In genomic region chr5:108368851-108369621, GRCm38 (mm10) we compare ENCODE assay signal across 8 mouse cellular contexts. TPM values are rescaled to one million over a fixed set of nuclear protein-coding genes. Genes with fewer than 3 reads are reported as not detected.
A peak's percentile ranks its signal among the peaks of the same experiment; 100 is the strongest.
DNase-seq lines count a peak whose midpoint lies in the region; ATAC-seq and TF ChIP-seq lines count a peak whose summit lies in the region.

No protein-coding gene starts in this region.

- no peak for TF ChIP-seq EP300 in liver, postnatal 0 days (IDR thresholded peaks at IDR 0.05; ENCODE audit: low read depth)

- ATAC-seq in liver, postnatal 0 days: no peak
- ATAC-seq in neural tube, embryonic 14.5 days (ENCODE audit: low read depth): peak; percentile 54; the same call in 1 of the 2 replicates

- intact Hi-C loops in heart, postnatal 10 days (cut with DNase I): no loop called here

- WGBS in bone marrow, adult 2 months: 1% methylated on average over 49 of the region's 49 CpGs
- WGBS in liver, postnatal 0 days (ENCODE audit: insufficient replicate concordance): 1% methylated on average over 49 of the region's 49 CpGs
- WGBS in neural tube, embryonic 14.5 days: under 1% methylated on average over 49 of the region's 49 CpGs

- peak overlapping the region; percentile 71 for H3K4me2 ChIP-seq in liver, postnatal 0 days (ENCODE audit: low read depth, low read length)
- peak overlapping the region; percentile 92 for H3K4me2 ChIP-seq in neural tube, embryonic 14.5 days (ENCODE audit: low read depth, low read length)

- no peaks in the 10 kb centered on the region for H3K9me3 ChIP-seq in E14TG2a.4 (ENCODE audit: low read length)
- no peaks in the 10 kb centered on the region for H3K9me3 ChIP-seq in liver, postnatal 0 days (ENCODE audit: low read length)
- no peaks in the 10 kb centered on the region for H3K9me3 ChIP-seq in neural tube, embryonic 14.5 days (ENCODE audit: control insufficient read depth, low read length)

- H3K36me3 ChIP-seq in E14TG2a.4 (ENCODE audit: insufficient read depth, low read length): no peaks in the 10 kb centered on the region
- no peaks in the 10 kb centered on the region for H3K36me3 ChIP-seq in liver, postnatal 0 days (replicated peaks; ENCODE audit: insufficient read depth, low read length)
- no peaks in the 10 kb centered on the region for H3K36me3 ChIP-seq in neural tube, embryonic 14.5 days (ENCODE audit: control insufficient read depth, insufficient read depth, low read length)

- no peak overlapping the region; the same call in 1 of the 2 replicates for H3K27ac ChIP-seq in bone marrow, adult 2 months (ENCODE audit: control insufficient read depth, insufficient read depth, low read depth, low read length, poor library complexity)
- no peak overlapping the region for H3K27ac ChIP-seq in embryonic fibroblast, embryonic 13.5 days (ENCODE audit: insufficient read depth, low read length)
- H3K27ac ChIP-seq in layer of hippocampus, adult 2 months: peak overlapping the region; percentile 95
- H3K27ac ChIP-seq in liver, postnatal 0 days (ENCODE audit: low read depth): no peak overlapping the region
- H3K27ac ChIP-seq in neural tube, embryonic 14.5 days (ENCODE audit: low read depth, low read length): no peak overlapping the region

- TF ChIP-seq POLR2A in bone marrow, adult 2 months (IDR thresholded peaks at IDR 0.05; ENCODE audit: borderline replicate concordance, control insufficient read depth, low read depth, low read length): no peak
- TF ChIP-seq POLR2A in embryonic fibroblast, embryonic 13.5 days (IDR thresholded peaks at IDR 0.05; ENCODE audit: low read depth, low read length): no peak

- no peak for TF ChIP-seq CTCF in E14TG2a.4 (conservative IDR thresholded peaks at IDR 0.05; ENCODE audit: low read length)
- TF ChIP-seq CTCF in bone marrow, adult 2 months (IDR thresholded peaks at IDR 0.05; ENCODE audit: control insufficient read depth, insufficient read depth, low read length): no peak
- TF ChIP-seq CTCF in embryonic fibroblast, embryonic 13.5 days (IDR thresholded peaks at IDR 0.05; ENCODE audit: borderline replicate concordance, insufficient read depth, low read length): no peak
- no peak for TF ChIP-seq CTCF in layer of hippocampus, adult 2 months (conservative IDR thresholded peaks at IDR 0.05)
- no peak for TF ChIP-seq CTCF in liver, postnatal 0 days (IDR thresholded peaks at IDR 0.05; ENCODE audit: low read depth)

- peak; percentile 24 to 36 for DNase-seq in heart, postnatal 10 days
- peak; percentile 79 to 89 for DNase-seq in layer of hippocampus, adult 2 months (ENCODE audit: low spot score in 2 of 2)
- no peak for DNase-seq in liver, postnatal 0 days
- no peak for DNase-seq in adipocyte (ENCODE audit: low spot score)

- H3K4me3 ChIP-seq in E14TG2a.4 (replicated peaks; ENCODE audit: low read length): peak overlapping the region; percentile 74
- peak overlapping the region; percentile 10 for H3K4me3 ChIP-seq in bone marrow, adult 2 months (replicated peaks; ENCODE audit: control insufficient read depth, low read depth, low read length)
- peak overlapping the region; percentile 52 for H3K4me3 ChIP-seq in embryonic fibroblast, embryonic 13.5 days (ENCODE audit: insufficient read depth, low read length)
- peak overlapping the region; percentile 77 for H3K4me3 ChIP-seq in layer of hippocampus, adult 2 months
- peak overlapping the region; percentile 46 for H3K4me3 ChIP-seq in liver, postnatal 0 days (ENCODE audit: low read depth, low read length)
- peak overlapping the region; percentile 59 for H3K4me3 ChIP-seq in neural tube, embryonic 14.5 days (ENCODE audit: low read depth, low read length)

- H3K9ac ChIP-seq in liver, postnatal 0 days (replicated peaks): no peak overlapping the region
- H3K9ac ChIP-seq in neural tube, embryonic 14.5 days (replicated peaks; ENCODE audit: low read depth, low read length): peak overlapping the region; percentile 71; the same call in 1 of the 2 replicates

- H3K4me1 ChIP-seq in E14TG2a.4 (replicated peaks; ENCODE audit: low read depth, low read length): peaks cover 37% of the 10 kb centered on the region
- no peaks in the 10 kb centered on the region for H3K4me1 ChIP-seq in bone marrow, adult 2 months (ENCODE audit: control insufficient read depth, insufficient read depth, low read length)
- peaks cover 3% of the 10 kb centered on the region; the same call in 1 of the 2 replicates for H3K4me1 ChIP-seq in embryonic fibroblast, embryonic 13.5 days (ENCODE audit: control insufficient read depth, insufficient read depth, low read length)
- peaks cover 21% of the 10 kb centered on the region for H3K4me1 ChIP-seq in liver, postnatal 0 days (ENCODE audit: insufficient read depth)
- peaks cover 15% of the 10 kb centered on the region for H3K4me1 ChIP-seq in neural tube, embryonic 14.5 days (ENCODE audit: control insufficient read depth, insufficient read depth, low read length)

- H3K27me3 ChIP-seq in E14TG2a.4 (ENCODE audit: insufficient read depth, low read length): peaks cover 87% of the 10 kb centered on the region
- peaks cover 73% of the 10 kb centered on the region for H3K27me3 ChIP-seq in liver, postnatal 0 days (ENCODE audit: insufficient read depth, low read length)
- peaks cover 71% of the 10 kb centered on the region for H3K27me3 ChIP-seq in neural tube, embryonic 14.5 days (ENCODE audit: control insufficient read depth, insufficient read depth, low read length)

RNA-seq across cellular contexts. Expression of gene Gm42517, which starts 1.3 kb away (rescaled TPM):
- polyA plus RNA-seq in bone marrow, adult 2 months (2011; ENCODE audit: insufficient read depth, insufficient read length, low replicate concordance, missing spikeins): 1.4 and 3.5 TPM in 2 replicates
- 0.27 and 0.37 TPM in 2 replicates for polyA plus RNA-seq in embryonic fibroblast, embryonic 13.5 days (2011; ENCODE audit: insufficient read length, low read depth, missing spikeins)
- under 1 TPM; 0.45 to 0.55 TPM for total RNA-seq in heart, postnatal 10 days (2021)
- 10 to 100 TPM; 55.6 to 57.4 TPM for total RNA-seq in layer of hippocampus, adult 2 months (2021)
- polyA plus RNA-seq in liver, postnatal 0 days (2015; fragmentation: Nextera tagmentation; extraction: Ambion mirVana): 0.14 TPM in 1 of 2 replicates, not detected in the other
- polyA plus RNA-seq in neural tube, embryonic 14.5 days (2014; fragmentation: Nextera tagmentation; extraction: Ambion mirVana): 4.7 and 5.7 TPM in 2 replicates

RNA-seq across cellular contexts. Expression of gene Pde6b, which starts 19.2 kb away (rescaled TPM):
- not detected in 2 replicates for polyA plus RNA-seq in bone marrow, adult 2 months (2011; ENCODE audit: insufficient read depth, insufficient read length, low replicate concordance, missing spikeins)
- not detected in 2 replicates for polyA plus RNA-seq in embryonic fibroblast, embryonic 13.5 days (2011; ENCODE audit: insufficient read length, low read depth, missing spikeins)
- total RNA-seq in heart, postnatal 10 days (2021): not detected
- under 1 TPM; 0.12 to 0.28 TPM for total RNA-seq in layer of hippocampus, adult 2 months (2021)
- 0.06 and 0.15 TPM in 2 replicates for polyA plus RNA-seq in liver, postnatal 0 days (2015; fragmentation: Nextera tagmentation; extraction: Ambion mirVana)
- polyA plus RNA-seq in neural tube, embryonic 14.5 days (2014; fragmentation: Nextera tagmentation; extraction: Ambion mirVana): not detected in 2 replicates

RNA-seq across cellular contexts. Expression of gene Pigg, which starts 56.6 kb away (rescaled TPM):
- 0.84 and 1.6 TPM in 2 replicates for polyA plus RNA-seq in bone marrow, adult 2 months (2011; ENCODE audit: insufficient read depth, insufficient read length, low replicate concordance, missing spikeins)
- 7.9 and 8.0 TPM in 2 replicates for polyA plus RNA-seq in embryonic fibroblast, embryonic 13.5 days (2011; ENCODE audit: insufficient read length, low read depth, missing spikeins)
- 1 to 10 TPM; 6.1 to 6.5 TPM for total RNA-seq in heart, postnatal 10 days (2021)
- total RNA-seq in layer of hippocampus, adult 2 months (2021): 10 to 100 TPM; 10.1 to 11.5 TPM
- polyA plus RNA-seq in liver, postnatal 0 days (2015; fragmentation: Nextera tagmentation; extraction: Ambion mirVana): 1.7 and 1.9 TPM in 2 replicates
- polyA plus RNA-seq in neural tube, embryonic 14.5 days (2014; fragmentation: Nextera tagmentation; extraction: Ambion mirVana): 2.9 and 3.3 TPM in 2 replicates

Comparison
In these comparisons a context has a peak if more than half of its experiments do, and no peak if none do; other contexts are left out.
1. H3K4me3 ChIP-seq: peak in every context shown above with its lines; median percentile 77 in layer of hippocampus, adult 2 months; 74 in E14TG2a.4; 59 in neural tube, embryonic 14.5 days; 52 in embryonic fibroblast, embryonic 13.5 days; 46 in liver, postnatal 0 days; 10 in bone marrow, adult 2 months.
2. DNase-seq: peak in heart, postnatal 10 days (2 of 2) and layer of hippocampus, adult 2 months (2 of 2); none in liver, postnatal 0 days (single experiment) and adipocyte (single experiment).